Mouse (Mus musculus): ENCODE data around the gene Ceacam16.

GRCm38 (mm10) chr7:19887849-19888248 is 26.8 kb upstream of the Ceacam16 start, which contains the start of gene Ceacam19:
- TF ChIP-seq CTCF (IDR thresholded peaks at IDR 0.05; ENCODE audit: low read depth, low read length) = no peak
- TF ChIP-seq POLR2A (IDR thresholded peaks at IDR 0.05; ENCODE audit: extremely low read depth, insufficient read depth, low read length) = no peak

All from liver, adult 2 months (tissue).